Mouse (Mus musculus): Measurements from ENCODE around the gene Irf4. TPM values are rescaled to one million over a fixed set of nuclear protein-coding genes. Genes with fewer than 3 reads are reported as not detected.

Irf4 gene
- polyA plus RNA-seq, 1 experiment = not detected

DNA sequence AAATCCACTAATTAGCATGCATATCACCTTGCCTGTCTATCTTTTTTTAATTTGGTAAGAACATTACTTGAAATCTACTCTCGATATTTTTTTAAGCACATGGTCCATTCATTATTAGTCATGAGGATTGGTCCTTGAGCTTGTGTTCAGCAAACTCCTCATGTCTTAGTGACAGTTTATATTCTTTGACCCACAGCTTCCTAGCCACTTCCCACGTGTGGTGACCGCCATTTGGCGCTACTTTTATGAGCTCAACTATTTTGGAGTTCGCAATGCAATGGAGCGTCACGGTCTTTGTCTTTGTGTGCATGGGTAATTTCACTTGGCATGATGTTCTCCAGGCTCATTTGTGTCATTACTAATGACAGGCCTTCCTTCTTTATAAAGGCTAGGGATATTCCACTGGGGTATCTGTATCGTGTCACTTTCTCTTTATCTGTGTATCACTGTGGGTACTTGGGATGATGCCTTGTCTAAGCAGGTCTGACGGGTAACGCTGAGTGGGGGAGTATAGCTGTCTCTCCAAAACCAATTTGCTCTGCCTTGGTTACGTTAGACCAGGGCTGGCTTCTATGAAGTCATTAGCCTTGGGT is 9.9 kb downstream of the Irf4 start:
- no peaks in the 10 kb centered on the region for H3K36me3 ChIP-seq (replicated peaks; ENCODE audit: low read length)
- peaks cover 13% of the 10 kb centered on the region for H3K27me3 ChIP-seq (replicated peaks)
- no peak for TF ChIP-seq FLI1 (IDR thresholded peaks at IDR 0.05; ENCODE audit: low read length)
- TF ChIP-seq GATA1 (IDR thresholded peaks at IDR 0.05; ENCODE audit: borderline replicate concordance, low read length) = no peak
- H3K4me3 ChIP-seq (replicated peaks) = no peak overlapping the region
- no peaks in the 10 kb centered on the region for H3K4me1 ChIP-seq
- H3K9me3 ChIP-seq = no peaks in the 10 kb centered on the region

DNA sequence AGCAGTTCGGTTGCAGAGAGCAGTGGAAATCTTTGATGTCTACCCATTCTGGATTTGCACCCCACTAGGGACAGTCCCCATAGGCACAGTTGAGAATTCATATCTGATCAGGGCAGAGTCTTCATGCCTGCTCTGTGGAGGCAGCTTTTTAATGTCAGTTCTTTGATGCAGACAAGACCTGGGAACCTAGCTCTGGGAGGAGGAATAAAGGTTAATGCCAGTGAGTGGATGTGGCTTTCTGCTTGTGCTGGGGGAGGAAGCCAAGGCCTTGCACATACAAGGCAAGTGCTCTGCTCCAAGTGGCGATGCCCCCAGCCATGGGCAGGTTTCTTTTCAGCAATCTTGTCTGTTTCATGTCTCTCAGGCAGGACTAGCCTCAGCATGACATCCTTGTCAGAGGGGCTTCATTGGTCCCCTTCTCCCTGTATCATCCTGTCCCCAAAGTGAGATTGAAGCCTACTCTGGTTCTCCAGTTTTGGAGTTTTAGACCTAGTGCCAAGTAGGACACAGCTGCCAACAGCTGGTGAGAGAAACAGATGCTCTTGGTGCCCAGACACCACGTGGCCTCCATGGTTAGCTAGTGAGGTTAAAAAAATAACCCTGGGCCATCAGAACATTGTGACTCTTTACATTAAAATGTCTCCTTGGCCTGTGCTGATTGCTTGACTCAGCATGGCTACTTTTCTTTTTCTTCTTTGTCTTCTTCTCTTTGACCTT is 11.5 kb downstream of the Irf4 start:
- Histone ChIP-seq H3K4me3 (replicated peaks) (no peak overlapping the region), H3K9me3 (no peaks in the 10 kb centered on the region), H3K27me3 (replicated peaks) (peaks cover 8% of the 10 kb centered on the region), H3K36me3 (replicated peaks; ENCODE audit: low read length) (no peaks in the 10 kb centered on the region), H3K4me1 (no peaks in the 10 kb centered on the region)
- no peak for TF ChIP-seq FLI1 (IDR thresholded peaks at IDR 0.05; ENCODE audit: low read length)
- no peak for TF ChIP-seq GATA1 (IDR thresholded peaks at IDR 0.05; ENCODE audit: borderline replicate concordance, low read length)

- Histone ChIP-seq H3K27me3 (replicated peaks) (peaks cover 11% of the 10 kb centered on the region), H3K4me1 (no peaks in the 10 kb centered on the region; the same call in 1 of the 2 replicates), H3K4me3 (replicated peaks) (no peak overlapping the region), H3K9me3 (no peaks in the 10 kb centered on the region), H3K36me3 (replicated peaks; ENCODE audit: low read length) (no peaks in the 10 kb centered on the region)
- TF ChIP-seq GATA1 (IDR thresholded peaks at IDR 0.05; ENCODE audit: borderline replicate concordance, low read length) (no peak), FLI1 (IDR thresholded peaks at IDR 0.05; ENCODE audit: low read length) (no peak)
These were observed 12.2 kb downstream of the Irf4 start for GRCm38 (mm10) chr13:30761151-30761631.

DNA sequence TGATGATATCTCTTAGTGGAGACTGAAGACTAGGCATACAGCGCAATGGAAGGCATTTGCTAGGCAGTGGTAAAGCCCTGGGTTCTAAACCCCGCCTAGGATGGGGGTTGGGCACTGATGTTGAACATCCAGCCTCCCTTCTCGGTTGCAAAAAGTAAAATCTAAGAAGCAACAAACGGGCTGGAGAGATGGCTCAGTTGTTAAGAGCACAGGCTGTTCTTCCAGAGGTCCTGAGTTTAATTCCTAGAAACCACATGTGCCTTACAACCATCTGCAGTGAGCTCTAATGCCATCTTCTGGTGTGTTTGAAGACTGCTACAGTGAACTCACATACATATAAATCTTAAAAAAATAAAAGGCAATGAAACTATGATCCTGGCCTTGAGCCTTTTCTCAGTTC is 13.2 kb downstream of the Irf4 start:
- peaks cover 4% of the 10 kb centered on the region for H3K4me1 ChIP-seq
- peaks cover 10% of the 10 kb centered on the region for H3K27me3 ChIP-seq (replicated peaks)
- TF ChIP-seq GATA1 (IDR thresholded peaks at IDR 0.05; ENCODE audit: borderline replicate concordance, low read length) (no peak), FLI1 (IDR thresholded peaks at IDR 0.05; ENCODE audit: low read length) (no peak)
- H3K9me3 ChIP-seq = no peaks in the 10 kb centered on the region
- no peak overlapping the region for H3K4me3 ChIP-seq (replicated peaks)
- H3K36me3 ChIP-seq (replicated peaks; ENCODE audit: low read length) = no peaks in the 10 kb centered on the region

DNA sequence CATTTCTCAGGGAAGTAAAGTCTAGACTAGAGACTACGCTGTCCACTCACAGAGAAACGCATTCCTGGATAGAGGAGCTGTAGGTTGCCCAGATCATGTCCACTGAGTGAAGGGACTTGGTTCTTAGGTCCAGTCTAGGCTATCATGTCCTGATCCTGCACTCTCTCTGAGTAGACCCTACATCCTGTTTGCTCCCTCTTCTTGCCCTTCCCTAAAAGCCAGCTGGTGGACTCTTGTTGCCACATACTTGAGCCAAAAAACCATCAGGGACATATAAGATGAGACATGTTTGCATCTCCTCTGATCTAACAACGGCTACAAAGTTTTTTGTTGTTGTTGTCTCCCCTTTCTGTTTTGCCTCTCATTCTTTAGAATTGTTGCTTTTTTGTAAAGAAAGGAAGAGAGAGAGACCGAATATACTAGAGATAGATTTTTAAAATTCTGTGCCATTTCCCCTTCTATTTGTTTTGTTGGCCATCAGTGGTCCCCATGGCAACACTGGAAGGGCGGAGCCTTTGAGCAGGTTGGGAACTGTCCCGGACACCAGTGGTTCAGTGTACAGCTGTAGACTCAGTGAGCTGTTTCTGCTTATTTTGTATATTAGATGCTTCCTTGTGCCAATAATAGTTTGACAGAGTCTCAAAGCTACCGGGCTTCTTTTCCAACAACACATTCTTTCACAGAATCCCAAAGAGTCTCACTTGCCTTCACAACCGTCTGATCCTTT is 15.2 kb downstream of the Irf4 start:
- Histone ChIP-seq H3K4me1 (peaks cover 4% of the 10 kb centered on the region), H3K9me3 (no peaks in the 10 kb centered on the region), H3K36me3 (replicated peaks; ENCODE audit: low read length) (no peaks in the 10 kb centered on the region), H3K4me3 (replicated peaks) (no peak overlapping the region), H3K27me3 (replicated peaks) (peaks cover 8% of the 10 kb centered on the region)
- TF ChIP-seq FLI1 (IDR thresholded peaks at IDR 0.05; ENCODE audit: low read length) (no peak), GATA1 (IDR thresholded peaks at IDR 0.05; ENCODE audit: borderline replicate concordance, low read length) (no peak)

GRCm38 (mm10) chr13:30765906-30766305 is 16.9 kb downstream of the Irf4 start:
- H3K4me1 ChIP-seq = peaks cover 7% of the 10 kb centered on the region
- TF ChIP-seq FLI1 (IDR thresholded peaks at IDR 0.05; ENCODE audit: low read length) (no peak), GATA1 (IDR thresholded peaks at IDR 0.05; ENCODE audit: borderline replicate concordance, low read length) (no peak)

GRCm38 (mm10) chr13:30766636-30767476 is 17.8 kb downstream of the Irf4 start:
- Histone ChIP-seq H3K36me3 (replicated peaks; ENCODE audit: low read length) (no peaks in the 10 kb centered on the region), H3K4me1 (peaks cover 7% of the 10 kb centered on the region), H3K27me3 (replicated peaks) (peaks cover 7% of the 10 kb centered on the region), H3K9me3 (peaks cover 8% of the 10 kb centered on the region), H3K4me3 (replicated peaks) (no peak overlapping the region)
- no peak for TF ChIP-seq FLI1 (IDR thresholded peaks at IDR 0.05; ENCODE audit: low read length)
- no peak for TF ChIP-seq GATA1 (IDR thresholded peaks at IDR 0.05; ENCODE audit: borderline replicate concordance, low read length)

More at GRCm38 (mm10) chr13:30765906-30766305, 16.9 kb downstream of the Irf4 start:
- Histone ChIP-seq H3K9me3 (peaks cover 8% of the 10 kb centered on the region), H3K36me3 (replicated peaks; ENCODE audit: low read length) (no peaks in the 10 kb centered on the region), H3K4me3 (replicated peaks) (no peak overlapping the region), H3K27me3 (replicated peaks) (peaks cover 10% of the 10 kb centered on the region)

- H3K4me3 ChIP-seq (replicated peaks) = no peak overlapping the region
These were observed 18.6 kb downstream of the Irf4 start for GRCm38 (mm10) chr13:30767477-30768127.

GRCm38 (mm10) chr13:30776021-30776420 is 27.0 kb downstream of the Irf4 start:
- Histone ChIP-seq H3K27me3 (replicated peaks) (peaks cover 7% of the 10 kb centered on the region), H3K4me3 (replicated peaks) (no peak overlapping the region), H3K4me1 (no peaks in the 10 kb centered on the region), H3K36me3 (replicated peaks; ENCODE audit: low read length) (no peaks in the 10 kb centered on the region), H3K9me3 (peaks cover 4% of the 10 kb centered on the region; the same call in 1 of the 2 replicates)
- no peak for TF ChIP-seq FLI1 (IDR thresholded peaks at IDR 0.05; ENCODE audit: low read length)
- TF ChIP-seq GATA1 (IDR thresholded peaks at IDR 0.05; ENCODE audit: borderline replicate concordance, low read length) = no peak

More at GRCm38 (mm10) chr13:30767477-30768127, 18.6 kb downstream of the Irf4 start:
- Histone ChIP-seq H3K4me1 (peaks cover 7% of the 10 kb centered on the region), H3K36me3 (replicated peaks; ENCODE audit: low read length) (no peaks in the 10 kb centered on the region), H3K27me3 (replicated peaks) (peaks cover 7% of the 10 kb centered on the region), H3K9me3 (peaks cover 8% of the 10 kb centered on the region)
- TF ChIP-seq GATA1 (IDR thresholded peaks at IDR 0.05; ENCODE audit: borderline replicate concordance, low read length) (no peak), FLI1 (IDR thresholded peaks at IDR 0.05; ENCODE audit: low read length) (no peak)

Data from megakaryocyte, embryonic 14.5 days (primary cell).